Mouse (Mus musculus) E14TG2a.4 (cell line): ENCODE data around the gene Kcnj10.

Experiments used
- CTCF ChIP-seq: conservative IDR thresholded peaks from 2 replicates; pipeline ENCODE4 v1.5.1; 2014; ENCODE audit warnings: low read length
- NANOG ChIP-seq: IDR thresholded peaks from 2 replicates; pipeline ENCODE4 v1.6.1; 2014; ENCODE audit warnings: borderline replicate concordance, low read length, mixed read lengths
- POU5F1 ChIP-seq: IDR thresholded peaks from 2 replicates; pipeline ENCODE4 v1.6.1; 2014; ENCODE audit warnings: low read length, borderline replicate concordance

- TF ChIP-seq CTCF (no peak), NANOG (no peak), POU5F1 (no peak)
Measured at GRCm38 (mm10) chr1:172409431-172409830, 68.4 kb downstream of the Kcnj10 start.
